Mouse (Mus musculus): Measurements from ENCODE around the gene Gm49387.

Gene Gm49387

GRCm38 (mm10) chr14:31662555-31663211 is 22.0 kb upstream of the Gm49387 start:
- DNase-seq (ENCODE audit: extremely low spot score, low spot score) = peak; percentile 50

GRCm38 (mm10) chr14:31661671-31662554 is 21.2 kb upstream of the Gm49387 start:
- DNase-seq (ENCODE audit: extremely low spot score, low spot score) = peak; percentile 87

- DNase-seq (ENCODE audit: extremely low spot score, low spot score) = no peak
These were observed 19.8 kb upstream of the Gm49387 start for GRCm38 (mm10) chr14:31660312-31661093.

GRCm38 (mm10) chr14:31659501-31660181 is 19.0 kb upstream of the Gm49387 start:
- no peak for DNase-seq (ENCODE audit: extremely low spot score, low spot score)

DNA sequence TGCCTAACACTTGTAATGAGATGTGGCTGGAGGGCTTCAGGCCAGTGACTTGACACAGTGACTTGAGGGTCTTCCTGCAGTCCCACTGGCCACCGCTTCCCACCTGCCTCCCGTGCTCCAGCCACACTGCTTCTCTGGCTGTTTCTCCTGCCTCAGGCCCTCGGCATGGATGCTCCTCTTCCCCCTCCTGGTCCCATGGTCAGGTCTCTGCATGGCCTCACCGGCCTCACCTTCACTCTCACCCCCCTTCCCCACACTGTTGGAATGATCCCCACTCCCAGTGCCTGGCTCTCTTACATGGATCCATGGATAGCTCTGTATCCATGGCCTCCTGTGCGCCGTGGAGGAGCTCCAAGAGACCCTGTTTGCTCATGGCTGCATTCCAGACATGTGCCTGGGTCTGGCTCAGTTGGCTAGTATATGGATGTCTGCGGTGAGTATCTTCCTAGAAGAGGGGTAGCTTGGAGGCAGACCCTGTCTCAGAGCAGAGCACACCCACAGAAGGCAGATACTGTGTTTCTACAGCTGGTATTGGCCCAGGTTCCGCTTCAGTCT is 17.5 kb upstream of the Gm49387 start:
- DNase-seq (ENCODE audit: extremely low spot score, low spot score) = no peak

DNA sequence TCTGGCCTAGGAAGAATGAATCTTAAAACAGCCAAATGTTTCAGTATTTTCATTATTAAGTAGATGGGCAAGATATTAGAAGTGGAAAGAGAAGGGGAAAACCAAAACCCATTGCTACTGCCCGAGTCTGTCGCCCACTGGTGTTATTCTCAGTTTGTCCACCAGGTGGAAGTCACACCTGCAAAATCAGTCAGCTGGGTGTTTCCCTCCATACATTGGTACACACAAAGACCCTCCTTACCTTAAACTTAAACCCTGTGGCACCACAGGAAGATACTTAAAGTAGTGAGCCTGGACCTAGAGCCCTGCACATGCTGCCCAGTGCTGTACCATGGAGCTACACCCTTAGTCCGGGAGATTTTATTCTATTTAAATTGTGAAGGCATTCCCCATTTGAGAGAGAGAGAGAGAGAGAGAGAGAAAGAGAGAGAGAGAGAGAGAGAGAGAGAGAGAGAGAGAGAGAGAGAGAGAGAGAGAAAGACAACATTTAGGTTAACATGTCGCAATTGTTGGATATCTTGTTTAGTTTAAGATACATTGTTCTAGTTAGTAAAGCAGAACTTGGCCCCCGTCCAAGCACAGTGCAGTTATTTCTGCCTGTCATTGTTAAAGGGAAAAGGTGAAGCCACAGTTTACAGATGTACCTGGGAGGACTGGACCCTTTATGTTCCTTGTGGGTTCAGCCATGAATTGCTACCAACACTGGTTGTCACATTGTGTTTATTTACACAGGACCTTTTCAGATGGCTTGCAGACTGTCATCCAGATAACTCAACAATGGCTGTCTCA is 16.4 kb upstream of the Gm49387 start:
- peak; percentile 76 for DNase-seq (ENCODE audit: extremely low spot score, low spot score)

DNA sequence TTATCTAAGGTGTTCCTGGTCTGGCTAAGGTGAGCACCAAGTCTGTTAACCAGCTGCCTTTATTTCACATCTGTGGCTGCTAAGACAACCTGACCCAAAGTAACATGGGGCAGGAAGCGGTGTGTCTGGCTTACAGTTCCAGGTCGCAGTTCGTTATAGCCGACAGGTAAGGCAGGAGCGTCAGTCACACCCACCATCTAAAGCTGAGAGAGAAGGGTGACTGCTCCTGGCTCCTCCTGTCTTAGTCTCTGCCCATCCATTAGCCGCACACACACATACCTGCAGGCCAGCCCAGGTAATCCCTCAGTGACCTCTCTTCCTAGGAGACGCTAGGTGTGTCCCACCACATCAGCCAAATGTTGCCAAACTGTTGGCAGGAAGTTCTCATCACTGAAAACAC is 15.7 kb upstream of the Gm49387 start:
- DNase-seq (ENCODE audit: extremely low spot score, low spot score) = no peak

- no peak for DNase-seq (ENCODE audit: extremely low spot score, low spot score)
These were observed 14.7 kb upstream of the Gm49387 start for GRCm38 (mm10) chr14:31655406-31655805.

GRCm38 (mm10) chr14:31654816-31655215 is 14.1 kb upstream of the Gm49387 start:
- no peak for DNase-seq (ENCODE audit: extremely low spot score, low spot score)

GRCm38 (mm10) chr14:31653101-31653875 is 12.6 kb upstream of the Gm49387 start:
- no peak for DNase-seq (ENCODE audit: extremely low spot score, low spot score)

- DNase-seq (ENCODE audit: extremely low spot score, low spot score) = no peak
These were observed 11.9 kb upstream of the Gm49387 start for GRCm38 (mm10) chr14:31652624-31653023.

DNA sequence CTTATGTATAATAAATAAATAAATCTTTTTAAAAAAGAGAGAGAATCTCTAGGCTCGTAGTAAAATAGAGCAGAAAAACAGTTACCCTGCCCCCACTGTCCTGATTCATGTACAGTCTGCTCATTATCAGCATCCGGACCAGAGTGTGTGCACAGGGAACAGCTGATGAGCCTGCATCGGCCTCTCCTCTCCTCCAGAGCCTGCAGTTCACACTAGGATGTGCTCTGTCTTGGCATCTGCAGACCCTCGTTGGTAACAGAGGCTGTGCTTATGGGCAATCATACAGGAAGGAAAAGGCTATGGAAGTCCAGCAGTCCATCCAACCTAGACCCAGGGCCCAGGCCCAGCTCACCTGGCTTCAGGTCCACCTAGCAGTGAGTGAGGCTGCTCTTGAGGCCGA is 11.4 kb upstream of the Gm49387 start:
- DNase-seq (ENCODE audit: extremely low spot score, low spot score) = no peak

DNA sequence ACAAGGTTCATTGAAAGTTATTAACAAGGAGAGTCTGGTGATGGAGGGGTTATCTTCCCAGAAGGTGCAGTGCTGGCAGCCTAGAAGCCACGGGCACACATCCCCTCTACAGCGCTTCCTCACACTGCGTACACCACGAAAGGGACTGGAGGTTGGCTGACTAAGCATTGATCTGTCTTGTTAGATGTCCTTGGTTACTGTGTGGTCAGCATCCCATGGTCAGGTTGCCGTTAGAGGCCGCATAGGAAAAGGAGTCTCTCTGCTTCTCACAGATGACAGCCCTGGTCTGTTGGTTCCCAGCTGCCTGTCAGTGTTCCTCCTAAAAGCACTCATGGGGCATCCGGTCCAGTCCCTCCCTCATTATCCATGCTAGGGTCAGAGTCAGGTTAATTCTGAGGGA is 10.5 kb upstream of the Gm49387 start:
- no peak for DNase-seq (ENCODE audit: extremely low spot score, low spot score)

GRCm38 (mm10) chr14:31650347-31650746 is 9.7 kb upstream of the Gm49387 start:
- DNase-seq (ENCODE audit: extremely low spot score, low spot score) = no peak

DNA sequence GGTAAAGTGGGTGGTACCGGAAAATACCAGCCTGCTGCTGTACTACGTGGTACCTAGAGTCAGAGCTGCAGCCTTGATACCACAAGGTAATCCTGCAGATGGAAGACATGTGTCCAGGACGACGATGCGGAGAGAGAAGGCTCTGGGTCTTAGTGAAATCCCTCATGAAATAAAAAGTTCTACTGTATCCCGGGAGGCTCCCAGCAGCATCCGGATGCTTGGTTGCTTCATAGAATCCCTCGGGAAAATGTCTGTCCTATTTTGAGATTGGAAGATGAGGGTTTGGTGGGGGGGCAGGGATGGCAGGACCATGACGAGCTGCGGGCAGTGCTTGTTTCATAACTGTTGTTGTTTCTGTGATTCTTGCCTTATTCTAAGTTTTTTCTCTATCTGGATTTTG is 7.3 kb upstream of the Gm49387 start:
- DNase-seq (ENCODE audit: extremely low spot score, low spot score) = no peak

DNA sequence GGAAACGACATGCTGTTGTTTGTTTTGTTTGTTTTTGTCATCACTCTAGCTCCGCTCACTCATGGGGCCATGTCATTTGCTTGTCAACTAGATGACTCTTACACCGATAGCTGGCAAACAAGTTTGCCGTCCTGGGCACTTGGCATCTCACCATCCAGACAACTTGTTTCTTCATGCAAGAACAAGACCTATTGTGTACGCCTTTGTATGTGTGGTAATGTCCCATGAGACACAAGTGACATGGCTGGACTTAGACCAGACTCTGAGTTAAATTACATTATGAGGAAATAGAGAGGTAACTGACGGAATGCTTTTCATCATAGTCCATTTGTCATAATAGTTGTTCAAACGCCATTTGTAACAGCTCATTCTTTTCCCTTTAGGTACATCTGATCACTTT is 5.2 kb upstream of the Gm49387 start:
- DNase-seq (ENCODE audit: extremely low spot score, low spot score) = no peak

GRCm38 (mm10) chr14:31644931-31645547 is 4.4 kb upstream of the Gm49387 start:
- DNase-seq (ENCODE audit: extremely low spot score, low spot score) = no peak

- no peak for DNase-seq (ENCODE audit: extremely low spot score, low spot score)
These were observed 3.6 kb upstream of the Gm49387 start for GRCm38 (mm10) chr14:31644183-31644830.
